ENCODE assay signal across 12 mouse cellular contexts in genomic region chr9:43765419-43766179, GRCm38 (mm10). TPM values are rescaled to one million over a fixed set of nuclear protein-coding genes. Genes with fewer than 3 reads are reported as not detected.
A peak's percentile ranks its signal among the peaks of the same experiment; 100 is the strongest.
DNase-seq lines count a peak whose midpoint lies in the region; ATAC-seq lines count a peak whose summit lies in the region.
"Had no signal": no experiment of that assay in that cellular context is flagged by ENCODE, and none has a peak within 500 bp of the region (broad histone marks: within the 10 kb centered on the region; RNA-seq: fewer than 3 reads in every experiment).

No protein-coding gene starts in this region.

- no peaks in the 10 kb centered on the region for H3K27me3 ChIP-seq in forebrain, embryonic 12.5 days
- no peaks in the 10 kb centered on the region for H3K27me3 ChIP-seq in forebrain, embryonic 16.5 days (replicated peaks; ENCODE audit: control insufficient read depth, insufficient read depth, low read length)
- no peaks in the 10 kb centered on the region for H3K27me3 ChIP-seq in kidney, embryonic 16.5 days (ENCODE audit: insufficient read depth, low read length)
- H3K27me3 ChIP-seq: limb, embryonic 12.5 days had no signal

- WGBS in forebrain, embryonic 12.5 days, result 76% methylated on average over 14 of the region's 14 CpGs
- 68% methylated on average over 14 of the region's 14 CpGs for WGBS in forebrain, embryonic 16.5 days
- 52% methylated on average over 14 of the region's 14 CpGs for WGBS in kidney, embryonic 16.5 days

- peak overlapping the region; percentile 21; the same call in 1 of the 2 replicates for H3K9ac ChIP-seq in forebrain, embryonic 12.5 days
- no peak overlapping the region for H3K9ac ChIP-seq in forebrain, embryonic 16.5 days (replicated peaks; ENCODE audit: low read depth, low read length)
- no peak overlapping the region for H3K9ac ChIP-seq in kidney, embryonic 16.5 days (replicated peaks; ENCODE audit: low read length)
- H3K9ac ChIP-seq: limb, embryonic 12.5 days had no signal

- no peak overlapping the region for H3K4me3 ChIP-seq in forebrain, embryonic 12.5 days (replicated peaks)
- H3K4me3 ChIP-seq in forebrain, embryonic 16.5 days (replicated peaks; ENCODE audit: low read length), result no peak overlapping the region
- H3K4me3 ChIP-seq in kidney, embryonic 16.5 days (ENCODE audit: low read length), result no peak overlapping the region
- H3K4me3 ChIP-seq: heart, embryonic 10.5 days; limb, embryonic 12.5 days had no signal

- H3K4me1 ChIP-seq in forebrain, embryonic 12.5 days, result peaks cover 64% of the 10 kb centered on the region
- peaks cover 41% of the 10 kb centered on the region for H3K4me1 ChIP-seq in forebrain, embryonic 16.5 days (replicated peaks; ENCODE audit: control insufficient read depth, insufficient read depth, low read length)
- 0 out of 2 replicates have a peak, but pooled peaks cover 6% of the 10 kb centered on the region for H3K4me1 ChIP-seq in kidney, embryonic 16.5 days (ENCODE audit: insufficient read depth, low read length)

- H3K9me3 ChIP-seq in forebrain, embryonic 12.5 days, result 0 out of 2 replicates have a peak, but pooled peaks cover 5% of the 10 kb centered on the region
- no peaks in the 10 kb centered on the region for H3K9me3 ChIP-seq in forebrain, embryonic 16.5 days (ENCODE audit: control insufficient read depth, low read length)
- H3K9me3 ChIP-seq in kidney, embryonic 16.5 days (ENCODE audit: low read length), result no peaks in the 10 kb centered on the region
- H3K9me3 ChIP-seq: heart, embryonic 10.5 days had no signal

- 0 out of 2 replicates have a peak overlapping the region, but pooled peaks have one; percentile 36 for H3K27ac ChIP-seq in forebrain, embryonic 12.5 days
- no peak overlapping the region for H3K27ac ChIP-seq in forebrain, embryonic 16.5 days (ENCODE audit: low read length)
- H3K27ac ChIP-seq in kidney, embryonic 16.5 days (ENCODE audit: low read length), result no peak overlapping the region
- H3K27ac ChIP-seq: heart, embryonic 10.5 days; limb, embryonic 12.5 days had no signal

- H3K4me2 ChIP-seq in forebrain, embryonic 12.5 days, result no peak overlapping the region
- no peak overlapping the region for H3K4me2 ChIP-seq in forebrain, embryonic 16.5 days (ENCODE audit: low read length)
- H3K4me2 ChIP-seq in kidney, embryonic 16.5 days (replicated peaks; ENCODE audit: low read depth, low read length), result no peak overlapping the region
- H3K4me2 ChIP-seq: limb, embryonic 12.5 days had no signal

- no peak for DNase-seq in kidney, adult 18-20 months
- peak; percentile 40 for DNase-seq in retina, postnatal 1 day
- DNase-seq in retina, embryonic 14.5 days (ENCODE audit: low spot score), result no peak
- DNase-seq in yolk sac, embryonic 10.5 days (ENCODE audit: low spot score), result peak; percentile 42
- no peak for DNase-seq in Muller cell, postnatal 12 days (ENCODE audit: inconsistent ontology term)
- DNase-seq: gastrocnemius, postnatal 25 days; lung, postnatal 4 days had no signal

- no peak for ATAC-seq in forebrain, embryonic 12.5 days (ENCODE audit: low FRiP score)
- no peak for ATAC-seq in forebrain, embryonic 16.5 days
- ATAC-seq in kidney, embryonic 16.5 days (ENCODE audit: low FRiP score, low TSS enrichment), result peak; percentile 39; the same call in 1 of the 2 replicates

- H3K36me3 ChIP-seq in forebrain, embryonic 12.5 days (replicated peaks), result no peaks in the 10 kb centered on the region
- H3K36me3 ChIP-seq in forebrain, embryonic 16.5 days (ENCODE audit: control insufficient read depth, insufficient read depth), result no peaks in the 10 kb centered on the region
- no peaks in the 10 kb centered on the region for H3K36me3 ChIP-seq in kidney, embryonic 16.5 days (ENCODE audit: insufficient read depth, low read length)
- H3K36me3 ChIP-seq: limb, embryonic 12.5 days had no signal

RNA-seq across cellular contexts. Expression of gene Nectin1, which starts 21.8 kb away (rescaled TPM):
- 11.4 and 12.1 TPM in 2 replicates for polyA plus RNA-seq in forebrain, embryonic 12.5 days (2016; fragmentation: Nextera tagmentation; extraction: Ambion mirVana)
- 8.6 and 10.1 TPM in 2 replicates for polyA plus RNA-seq in forebrain, embryonic 16.5 days (2015; fragmentation: Nextera tagmentation; extraction: Ambion mirVana)
- 4.3 and 4.7 TPM in 2 replicates for polyA plus RNA-seq in kidney, embryonic 16.5 days (2015; fragmentation: Nextera tagmentation; extraction: Ambion mirVana)

Comparison
In these comparisons a context has a peak if more than half of its experiments do, and no peak if none do; other contexts are left out.
1. DNase-seq: peak in retina, postnatal 1 day (single experiment) and yolk sac, embryonic 10.5 days (single experiment); none in kidney, adult 18-20 months (single experiment), retina, embryonic 14.5 days (single experiment) and Muller cell, postnatal 12 days (single experiment).